Mouse (Mus musculus) testis, postnatal 14 days (tissue): Measurements from ENCODE around the gene 1700001O22Rik.

Source experiments
- DNase-seq: peaks from one replicate; pipeline ENCODE4 v3.0.0; 2021; ENCODE audit warnings: low spot score

1700001O22Rik gene

GRCm38 (mm10) chr2:30779241-30779640 lies 24.2 kb downstream of the 1700001O22Rik start:
- DNase-seq = peak; percentile 81

- no peak for DNase-seq
These were observed 25.2 kb downstream of the 1700001O22Rik start for GRCm38 (mm10) chr2:30778235-30778634.

GRCm38 (mm10) chr2:30777266-30777665 lies 26.2 kb downstream of the 1700001O22Rik start:
- no peak for DNase-seq

GRCm38 (mm10) chr2:30775955-30776354 lies 27.5 kb downstream of the 1700001O22Rik start:
- DNase-seq = no peak

- no peak for DNase-seq
These were observed 30.0 kb downstream of the 1700001O22Rik start for GRCm38 (mm10) chr2:30773313-30774005.

GRCm38 (mm10) chr2:30772581-30773312 lies 30.7 kb downstream of the 1700001O22Rik start:
- peak; percentile 55 for DNase-seq

- DNase-seq = peak; percentile 90
These were observed 31.5 kb downstream of the 1700001O22Rik start for GRCm38 (mm10) chr2:30771806-30772460.

- no peak for DNase-seq
These were observed 32.1 kb downstream of the 1700001O22Rik start for GRCm38 (mm10) chr2:30771368-30771805.

GRCm38 (mm10) chr2:30769187-30769586 lies 34.3 kb downstream of the 1700001O22Rik start:
- DNase-seq = no peak

GRCm38 (mm10) chr2:30768529-30768928 lies 34.9 kb downstream of the 1700001O22Rik start:
- DNase-seq = no peak

GRCm38 (mm10) chr2:30767626-30768240 lies 35.7 kb downstream of the 1700001O22Rik start:
- DNase-seq = no peak

- no peak for DNase-seq
These were observed 37.0 kb downstream of the 1700001O22Rik start for GRCm38 (mm10) chr2:30766446-30766845.

- DNase-seq = no peak
These were observed 42.8 kb downstream of the 1700001O22Rik start for GRCm38 (mm10) chr2:30760706-30761105.

GRCm38 (mm10) chr2:30759858-30760547 lies 43.5 kb downstream of the 1700001O22Rik start:
- DNase-seq = no peak

- no peak for DNase-seq
These were observed 44.0 kb downstream of the 1700001O22Rik start for GRCm38 (mm10) chr2:30759442-30759841.

- DNase-seq = no peak
These were observed 44.4 kb downstream of the 1700001O22Rik start for GRCm38 (mm10) chr2:30759088-30759374.

- DNase-seq = peak; percentile 81
These were observed 44.9 kb downstream of the 1700001O22Rik start for GRCm38 (mm10) chr2:30758341-30759087.

GRCm38 (mm10) chr2:30756962-30757715 lies 46.3 kb downstream of the 1700001O22Rik start:
- no peak for DNase-seq

- DNase-seq = no peak
These were observed 47.3 kb downstream of the 1700001O22Rik start for GRCm38 (mm10) chr2:30755985-30756765.

GRCm38 (mm10) chr2:30754831-30755230 lies 48.6 kb downstream of the 1700001O22Rik start:
- no peak for DNase-seq
